Mouse (Mus musculus) kidney, adult 2 months (tissue): ENCODE results near the gene Lpp.

Experiments
- CTCF ChIP-seq: fragments of 200-500 bp; conservative IDR thresholded peaks from 2 replicates; pipeline ENCODE4 v1.5.1; 2011; ENCODE audit warnings: low read depth, mild to moderate bottlenecking, control low read depth, low read length, moderate library complexity, mixed read lengths; ENCODE audit not compliant: insufficient read depth, insufficient read length
- POLR2A ChIP-seq: fragments of 200-500 bp; IDR thresholded peaks from one replicate; pipeline ENCODE4 v1.6.1; 2011; ENCODE audit warnings: low read depth, low read length, control low read depth

- TF ChIP-seq CTCF = no peak
- TF ChIP-seq POLR2A = no peak
Measured at GRCm38 (mm10) chr16:24859509-24860140, 466.3 kb downstream of the Lpp start.
